Mouse (Mus musculus) gastrocnemius, postnatal 25 days (tissue): ENCODE measurements around the gene Gm20708. TPM values are rescaled to one million over a fixed set of nuclear protein-coding genes. Genes with fewer than 3 reads are reported as not detected.

Experiments used
- DNase-seq: peaks from one replicate; pipeline ENCODE4 v3.0.0; 2022
- long read RNA-seq, 2 experiments: library from polyadenylated mRNA; stranded (forward); transcript quantifications; one replicate each; pipeline ENCODE4 v2.0.0; 2021
- total RNA-seq, 2 experiments: library from RNA; stranded (reverse); gene quantifications; 1 replicate in 1 of 2; 2 replicates in 1 of 2; pipeline ENCODE4 v1.2.3; 2021

Gene Gm20708
- 1 to 10 TPM; 1.0 to 1.1 TPM for total RNA-seq
- long read RNA-seq, experiment 1, partial matches to known transcripts: 0 of 31 reads
- long read RNA-seq, experiment 1, other reads (novel, unspliced or antisense): 31 of 31 reads
- long read RNA-seq, experiment 2, partial matches to known transcripts: 0 of 8 reads
- long read RNA-seq, experiment 2, other reads (novel, unspliced or antisense): 8 of 8 reads

- DNase-seq: peak; percentile 82
These were observed at the start of gene Gm20708, which contains the start of gene Syngr2 for GRCm38 (mm10) chr11:117809407-117810311. Gene Gm20708 (plus strand): TSS chr11:117809668. Gene Syngr2 (plus strand): TSS chr11:117809668.

GRCm38 (mm10) chr11:117760374-117761119 lies 48.9 kb upstream of the Gm20708 start:
- no peak for DNase-seq

GRCm38 (mm10) chr11:117761801-117762200 lies 47.7 kb upstream of the Gm20708 start:
- no peak for DNase-seq

- DNase-seq: no peak
These were observed 47.2 kb upstream of the Gm20708 start for GRCm38 (mm10) chr11:117762246-117762645.

GRCm38 (mm10) chr11:117764319-117764718 lies 45.1 kb upstream of the Gm20708 start:
- DNase-seq: no peak

GRCm38 (mm10) chr11:117765361-117765760 lies 44.1 kb upstream of the Gm20708 start:
- DNase-seq: no peak

GRCm38 (mm10) chr11:117766275-117766674 lies 43.2 kb upstream of the Gm20708 start:
- no peak for DNase-seq

GRCm38 (mm10) chr11:117768725-117769682 lies 40.5 kb upstream of the Gm20708 start:
- no peak for DNase-seq

- no peak for DNase-seq
These were observed 39.8 kb upstream of the Gm20708 start for GRCm38 (mm10) chr11:117769683-117770047.

- DNase-seq: no peak
These were observed 39.1 kb upstream of the Gm20708 start for GRCm38 (mm10) chr11:117770407-117770806.

GRCm38 (mm10) chr11:117772352-117772751 lies 37.1 kb upstream of the Gm20708 start:
- no peak for DNase-seq

GRCm38 (mm10) chr11:117774925-117775324 lies 34.5 kb upstream of the Gm20708 start:
- no peak for DNase-seq

GRCm38 (mm10) chr11:117775540-117775939 lies 33.9 kb upstream of the Gm20708 start:
- DNase-seq: no peak

GRCm38 (mm10) chr11:117776085-117776792 lies 33.2 kb upstream of the Gm20708 start:
- DNase-seq: no peak

- DNase-seq: no peak
These were observed 32.4 kb upstream of the Gm20708 start for GRCm38 (mm10) chr11:117777111-117777510.

- no peak for DNase-seq
These were observed 31.4 kb upstream of the Gm20708 start for GRCm38 (mm10) chr11:117778031-117778430.

GRCm38 (mm10) chr11:117778851-117779433 lies 30.5 kb upstream of the Gm20708 start:
- DNase-seq: no peak

GRCm38 (mm10) chr11:117779434-117780198 lies 29.9 kb upstream of the Gm20708 start:
- DNase-seq: peak; percentile 77

GRCm38 (mm10) chr11:117780199-117780515 lies 29.3 kb upstream of the Gm20708 start:
- no peak for DNase-seq
